Mouse (Mus musculus): Measurements from ENCODE around the gene Scap.

DNA sequence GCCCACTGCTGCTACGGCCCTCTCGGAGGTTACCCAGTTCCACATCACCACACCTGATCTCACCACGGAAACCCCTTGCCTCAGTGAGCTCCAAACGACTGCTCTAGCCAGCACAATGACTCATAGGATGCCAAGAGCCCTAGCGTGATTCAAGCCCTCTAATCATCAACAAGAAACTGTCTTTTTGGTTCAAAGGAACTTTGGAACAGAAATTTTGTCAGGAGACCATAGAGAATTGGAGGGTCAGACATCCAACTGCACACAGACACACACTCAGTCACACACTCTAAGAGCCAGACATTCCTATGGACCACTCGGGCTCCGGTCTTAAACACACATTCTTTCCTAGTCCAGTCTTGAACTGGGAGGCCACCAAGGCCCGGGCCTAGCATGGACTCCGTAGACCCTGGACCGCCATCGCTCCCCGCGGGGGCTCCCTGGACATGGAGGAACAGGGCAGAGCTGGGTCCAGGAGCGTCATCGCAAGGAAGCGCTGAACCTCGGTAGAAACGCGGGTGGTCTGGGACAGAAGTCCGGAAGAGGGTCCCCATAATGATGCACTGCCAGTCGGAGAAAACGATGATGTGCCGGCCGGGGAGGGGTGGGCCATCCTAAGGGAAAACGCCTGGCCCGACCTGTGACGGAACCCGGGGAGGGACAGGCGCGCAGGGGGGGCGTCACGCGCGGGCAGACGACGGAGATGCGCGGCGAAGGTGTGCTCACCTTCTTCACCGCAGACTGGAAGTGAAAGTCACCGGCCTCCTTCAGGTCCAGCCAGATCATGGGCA, 74.4 kb downstream of the Scap start:
- no peak for TF ChIP-seq CTCF (IDR thresholded peaks at IDR 0.05; ENCODE audit: control insufficient read depth, insufficient read depth, insufficient replicate concordance, low read depth, low read length)
- TF ChIP-seq POLR2A (IDR thresholded peaks at IDR 0.05; ENCODE audit: control insufficient read depth, low read depth, low read length) = no peak

Data from testis, adult 2 months (tissue).